Mouse (Mus musculus): ENCODE data around the gene Synpo2. TPM values are rescaled to one million over a fixed set of nuclear protein-coding genes. Genes with fewer than 3 reads are reported as not detected.

The Synpo2 gene
- polyA plus RNA-seq, 1 experiment from 2014 or later, result 1.1 TPM

DNA sequence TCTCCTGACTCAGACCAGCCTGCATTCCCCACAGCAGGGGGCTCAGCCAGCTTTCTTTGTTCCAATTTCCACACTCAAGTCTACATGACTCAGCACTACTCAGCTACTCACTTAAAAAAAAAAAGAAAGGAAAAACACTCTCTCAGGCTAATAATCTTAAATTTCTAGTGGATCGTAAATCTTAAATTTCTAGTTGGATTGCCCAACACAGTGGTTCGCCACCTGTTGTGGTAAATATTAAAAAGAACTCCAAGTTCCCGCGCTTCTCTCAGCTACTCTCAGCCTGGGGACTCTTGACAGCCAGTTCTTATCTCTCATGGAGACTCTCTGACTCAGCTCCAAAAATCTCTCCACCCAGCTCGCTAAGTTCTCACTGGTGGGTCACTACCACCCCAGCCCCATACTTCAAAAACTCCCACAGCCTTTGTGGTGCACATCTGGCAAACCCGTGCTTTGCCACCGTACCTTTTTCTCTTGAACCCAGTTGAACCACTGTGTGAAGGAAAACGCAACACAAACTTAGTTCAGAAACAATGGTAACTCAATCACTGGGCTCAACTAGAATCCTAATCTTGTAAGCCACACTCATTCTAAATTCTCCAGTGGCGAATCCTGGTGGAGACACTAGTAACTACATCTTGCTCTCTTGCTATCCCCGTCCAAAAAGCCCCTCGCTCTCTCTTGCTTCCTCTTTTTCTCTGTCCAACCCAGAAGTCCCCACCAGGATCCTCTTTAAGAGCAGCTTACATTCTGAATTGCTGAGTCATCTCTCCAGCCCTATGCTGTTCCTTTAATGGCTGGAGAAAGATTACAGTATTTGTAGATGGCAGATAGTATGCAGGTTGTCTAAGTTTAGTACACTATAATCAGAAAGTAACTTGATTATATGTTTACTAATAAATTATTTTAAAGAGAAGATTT, 20.5 kb upstream of the Synpo2 start:
- 79% methylated on average over 11 of the region's 11 CpGs for WGBS
- no peak for ATAC-seq (ENCODE audit: low FRiP score, low TSS enrichment)
- no peak for DNase-seq
- Histone ChIP-seq H3K9me3 (ENCODE audit: control insufficient read depth, low read length) (peaks cover 3% of the 10 kb centered on the region; the same call in 1 of the 2 replicates), H3K27me3 (ENCODE audit: control insufficient read depth, insufficient read depth, low read length) (no peaks in the 10 kb centered on the region), H3K9ac (replicated peaks; ENCODE audit: low read length) (no peak overlapping the region), H3K4me1 (ENCODE audit: control insufficient read depth, insufficient read depth, low read length) (no peaks in the 10 kb centered on the region), H3K36me3 (ENCODE audit: control insufficient read depth, insufficient read depth, low read length) (no peaks in the 10 kb centered on the region), H3K4me3 (replicated peaks; ENCODE audit: low read depth, low read length) (no peak overlapping the region), H3K27ac (replicated peaks; ENCODE audit: low read depth, low read length) (no peak overlapping the region), H3K4me2 (ENCODE audit: low read length) (no peak overlapping the region)

DNA sequence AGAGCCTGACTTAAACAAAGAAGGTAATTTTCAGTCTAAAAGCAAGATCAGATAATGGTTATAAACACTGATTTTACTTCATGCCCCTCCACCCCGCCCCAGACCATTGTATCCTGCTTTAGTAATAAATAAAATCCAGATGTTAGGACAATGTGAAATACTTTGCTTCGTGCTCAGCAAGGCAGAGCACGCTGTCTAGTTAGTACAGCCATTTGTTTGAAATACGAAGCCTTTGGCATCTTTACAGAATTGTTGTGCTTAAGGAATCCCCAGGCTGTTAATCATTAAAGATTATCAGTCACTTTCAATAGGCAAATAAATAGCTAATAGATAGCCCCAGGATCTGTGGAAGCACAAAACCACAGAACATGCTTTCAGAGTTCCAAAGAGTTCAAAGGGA, 9.7 kb upstream of the Synpo2 start:
- no peak overlapping the region for H3K4me2 ChIP-seq (ENCODE audit: low read length)
- DNase-seq (no peak), ATAC-seq (ENCODE audit: low FRiP score, low TSS enrichment) (no peak)
- H3K4me1 ChIP-seq (ENCODE audit: control insufficient read depth, insufficient read depth, low read length), result no peaks in the 10 kb centered on the region
- no peak overlapping the region for H3K9ac ChIP-seq (replicated peaks; ENCODE audit: low read length)
- WGBS, result 82% methylated on average over 4 of the region's 4 CpGs
- no peaks in the 10 kb centered on the region for H3K36me3 ChIP-seq (ENCODE audit: control insufficient read depth, insufficient read depth, low read length)
- no peak overlapping the region for H3K4me3 ChIP-seq (replicated peaks; ENCODE audit: low read depth, low read length)
- H3K9me3 ChIP-seq (ENCODE audit: control insufficient read depth, low read length), result no peaks in the 10 kb centered on the region
- no peaks in the 10 kb centered on the region for H3K27me3 ChIP-seq (ENCODE audit: control insufficient read depth, insufficient read depth, low read length)
- no peak overlapping the region for H3K27ac ChIP-seq (replicated peaks; ENCODE audit: low read depth, low read length)

DNA sequence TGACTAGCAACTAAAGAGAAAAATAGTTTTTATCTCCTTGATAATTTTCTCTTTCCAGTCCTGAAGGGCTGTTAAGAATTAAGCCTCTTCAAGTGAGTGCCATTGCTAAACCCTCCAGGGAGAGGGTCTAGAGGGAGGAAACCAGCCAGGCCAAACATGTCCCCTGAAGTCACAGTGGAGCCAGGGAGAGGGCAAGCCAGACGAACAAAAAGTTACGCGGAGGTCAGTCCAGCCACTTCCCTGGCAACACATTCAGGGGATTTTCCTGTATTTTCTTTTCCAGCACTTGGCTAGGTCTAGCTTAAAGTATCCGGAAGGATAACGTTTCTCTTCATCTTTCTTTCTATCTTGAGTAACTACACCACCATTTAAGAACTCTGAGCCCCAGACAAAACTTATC, 8.4 kb upstream of the Synpo2 start:
- H3K27me3 ChIP-seq (ENCODE audit: control insufficient read depth, insufficient read depth, low read length), result no peaks in the 10 kb centered on the region
- DNase-seq, result no peak
- no peak for ATAC-seq (ENCODE audit: low FRiP score, low TSS enrichment)
- H3K4me2 ChIP-seq (ENCODE audit: low read length), result no peak overlapping the region
- no peaks in the 10 kb centered on the region for H3K4me1 ChIP-seq (ENCODE audit: control insufficient read depth, insufficient read depth, low read length)
- no peak overlapping the region for H3K9ac ChIP-seq (replicated peaks; ENCODE audit: low read length)
- no peak overlapping the region for H3K4me3 ChIP-seq (replicated peaks; ENCODE audit: low read depth, low read length)
- no peaks in the 10 kb centered on the region for H3K36me3 ChIP-seq (ENCODE audit: control insufficient read depth, insufficient read depth, low read length)
- 65% methylated on average over 5 of the region's 5 CpGs for WGBS
- no peak overlapping the region for H3K27ac ChIP-seq (replicated peaks; ENCODE audit: low read depth, low read length)
- no peaks in the 10 kb centered on the region for H3K9me3 ChIP-seq (ENCODE audit: control insufficient read depth, low read length)

DNA sequence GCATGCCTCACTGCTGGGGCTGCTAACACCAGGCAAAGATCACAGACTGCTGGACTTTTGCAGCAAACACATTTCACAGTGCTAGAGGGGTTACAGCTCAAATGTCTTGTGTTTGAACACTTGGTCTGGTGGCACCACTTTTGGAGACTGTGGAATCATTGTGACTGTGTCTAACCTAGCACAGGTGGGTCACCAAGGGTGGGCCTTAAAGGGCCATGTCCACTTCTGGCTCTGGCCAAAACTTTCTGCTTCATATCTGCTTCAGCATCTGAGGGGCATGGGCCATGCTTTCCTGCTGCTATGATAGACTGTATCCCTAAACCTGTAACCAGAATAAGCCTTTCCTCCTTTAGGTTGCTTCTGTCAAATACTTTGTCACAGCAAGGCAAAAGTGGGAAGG, 1.5 kb upstream of the Synpo2 start:
- H3K9ac ChIP-seq (replicated peaks; ENCODE audit: low read length), result no peak overlapping the region
- ATAC-seq (ENCODE audit: low FRiP score, low TSS enrichment) (no peak), DNase-seq (no peak)
- no peak overlapping the region for H3K4me3 ChIP-seq (replicated peaks; ENCODE audit: low read depth, low read length)
- no peaks in the 10 kb centered on the region for H3K9me3 ChIP-seq (ENCODE audit: control insufficient read depth, low read length)
- no peak overlapping the region for H3K4me2 ChIP-seq (ENCODE audit: low read length)
- no peaks in the 10 kb centered on the region for H3K36me3 ChIP-seq (ENCODE audit: control insufficient read depth, insufficient read depth, low read length)
- H3K4me1 ChIP-seq (ENCODE audit: control insufficient read depth, insufficient read depth, low read length), result peaks cover 11% of the 10 kb centered on the region; the same call in 1 of the 2 replicates
- no peak overlapping the region for H3K27ac ChIP-seq (replicated peaks; ENCODE audit: low read depth, low read length)
- H3K27me3 ChIP-seq (ENCODE audit: control insufficient read depth, insufficient read depth, low read length), result peaks cover 9% of the 10 kb centered on the region; the same call in 1 of the 2 replicates

DNA sequence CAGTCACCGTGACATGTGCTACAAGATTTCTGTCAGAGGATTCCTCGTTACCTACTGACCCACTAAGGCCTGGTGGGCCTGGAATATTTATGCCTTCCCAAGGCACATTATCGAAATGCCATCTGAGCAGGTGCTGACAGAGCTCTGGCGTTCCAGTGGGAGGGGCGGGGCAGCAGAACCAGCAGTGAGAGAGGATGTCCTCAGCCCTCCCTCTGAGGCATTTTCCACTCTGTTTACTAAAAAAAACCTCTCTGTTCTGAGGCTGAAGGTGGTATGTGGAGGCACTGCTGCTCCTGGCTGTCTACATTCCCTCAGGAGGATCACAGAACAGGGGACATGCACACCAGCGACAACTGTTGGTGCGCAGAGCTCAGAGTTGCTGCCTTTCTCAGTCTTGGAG, 1.1 kb upstream of the Synpo2 start:
- Histone ChIP-seq H3K4me1 (ENCODE audit: control insufficient read depth, insufficient read depth, low read length) (peaks cover 11% of the 10 kb centered on the region; the same call in 1 of the 2 replicates), H3K36me3 (ENCODE audit: control insufficient read depth, insufficient read depth, low read length) (no peaks in the 10 kb centered on the region), H3K9me3 (ENCODE audit: control insufficient read depth, low read length) (no peaks in the 10 kb centered on the region), H3K9ac (replicated peaks; ENCODE audit: low read length) (no peak overlapping the region), H3K4me2 (ENCODE audit: low read length) (no peak overlapping the region), H3K27me3 (ENCODE audit: control insufficient read depth, insufficient read depth, low read length) (peaks cover 9% of the 10 kb centered on the region; the same call in 1 of the 2 replicates), H3K4me3 (replicated peaks; ENCODE audit: low read depth, low read length) (no peak overlapping the region), H3K27ac (replicated peaks; ENCODE audit: low read depth, low read length) (no peak overlapping the region)
- ATAC-seq (ENCODE audit: low FRiP score, low TSS enrichment) (no peak), DNase-seq (no peak)
- 25% methylated on average over 7 of the region's 7 CpGs for WGBS

DNA sequence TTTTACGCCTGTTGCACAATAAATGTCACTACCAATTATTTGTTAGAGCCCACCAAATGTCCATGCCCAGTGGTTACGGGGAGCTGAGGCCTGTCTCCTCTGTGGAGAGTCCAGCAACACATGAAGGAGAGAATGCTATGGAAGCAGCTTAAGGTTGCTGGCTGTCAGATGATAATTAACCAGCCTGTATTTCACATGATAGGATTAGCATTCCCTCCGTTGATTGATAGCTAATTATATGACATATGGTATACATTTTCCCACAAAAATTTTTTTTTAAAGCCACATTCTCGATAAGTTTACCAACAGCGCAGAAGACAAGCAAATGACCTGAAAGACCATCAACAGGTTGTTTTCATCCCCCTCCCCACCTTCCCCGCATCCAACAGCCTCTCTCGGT, 454 bp downstream of the Synpo2 start:
- WGBS, result 14% methylated on average over 7 of the region's 7 CpGs
- no peak for DNase-seq
- Histone ChIP-seq H3K36me3 (ENCODE audit: control insufficient read depth, insufficient read depth, low read length) (no peaks in the 10 kb centered on the region), H3K4me1 (ENCODE audit: control insufficient read depth, insufficient read depth, low read length) (peaks cover 11% of the 10 kb centered on the region; the same call in 1 of the 2 replicates), H3K4me3 (replicated peaks; ENCODE audit: low read depth, low read length) (peak overlapping the region; percentile 45), H3K9me3 (ENCODE audit: control insufficient read depth, low read length) (no peaks in the 10 kb centered on the region), H3K4me2 (ENCODE audit: low read length) (peak overlapping the region; percentile 89), H3K27ac (replicated peaks; ENCODE audit: low read depth, low read length) (no peak overlapping the region), H3K27me3 (ENCODE audit: control insufficient read depth, insufficient read depth, low read length) (peaks cover 9% of the 10 kb centered on the region; the same call in 1 of the 2 replicates), H3K9ac (replicated peaks; ENCODE audit: low read length) (peak overlapping the region; percentile 45; the same call in 1 of the 2 replicates)
- ATAC-seq (ENCODE audit: low FRiP score, low TSS enrichment), result no peak

DNA sequence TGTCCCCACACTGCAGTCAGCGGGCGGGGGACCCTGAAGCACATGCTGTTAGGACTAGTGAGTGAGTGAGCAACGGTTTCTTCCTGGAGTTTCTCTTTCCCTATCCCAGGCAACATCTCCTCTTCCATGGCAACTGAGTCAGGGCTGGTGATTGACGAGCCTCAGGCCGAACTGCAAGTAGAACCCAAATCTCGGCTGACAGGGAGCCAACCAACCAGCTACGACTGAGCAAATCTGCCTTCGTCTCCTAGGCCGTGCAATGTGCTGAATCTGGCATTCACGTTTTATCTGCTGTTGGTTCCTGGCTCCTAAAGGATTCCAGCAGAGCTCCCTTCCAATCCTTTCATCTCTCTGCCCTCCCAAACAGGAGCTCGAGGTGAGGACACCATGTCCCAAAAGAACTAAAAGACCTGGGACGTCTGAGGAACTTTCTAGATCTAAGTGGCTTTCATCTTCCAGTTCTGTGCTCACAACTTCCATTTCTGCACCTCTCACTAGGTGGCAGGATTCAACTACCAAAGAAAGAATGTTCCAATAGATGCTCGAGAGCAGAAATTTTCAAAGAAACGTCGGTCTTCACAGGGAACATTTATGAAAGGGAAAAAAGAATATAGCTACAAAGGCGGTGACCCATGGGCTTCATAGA, 1.6 kb downstream of the Synpo2 start:
- H3K36me3 ChIP-seq (ENCODE audit: control insufficient read depth, insufficient read depth, low read length), result no peaks in the 10 kb centered on the region
- H3K27ac ChIP-seq (replicated peaks; ENCODE audit: low read depth, low read length), result no peak overlapping the region
- peaks cover 9% of the 10 kb centered on the region; the same call in 1 of the 2 replicates for H3K27me3 ChIP-seq (ENCODE audit: control insufficient read depth, insufficient read depth, low read length)
- 45% methylated on average over 16 of the region's 16 CpGs for WGBS
- H3K9me3 ChIP-seq (ENCODE audit: control insufficient read depth, low read length), result no peaks in the 10 kb centered on the region
- H3K9ac ChIP-seq (replicated peaks; ENCODE audit: low read length), result no peak overlapping the region
- H3K4me1 ChIP-seq (ENCODE audit: control insufficient read depth, insufficient read depth, low read length), result peaks cover 11% of the 10 kb centered on the region; the same call in 1 of the 2 replicates
- DNase-seq (peak; percentile 65), ATAC-seq (ENCODE audit: low FRiP score, low TSS enrichment) (no peak)
- H3K4me2 ChIP-seq (ENCODE audit: low read length), result no peak overlapping the region
- no peak overlapping the region for H3K4me3 ChIP-seq (replicated peaks; ENCODE audit: low read depth, low read length)

DNA sequence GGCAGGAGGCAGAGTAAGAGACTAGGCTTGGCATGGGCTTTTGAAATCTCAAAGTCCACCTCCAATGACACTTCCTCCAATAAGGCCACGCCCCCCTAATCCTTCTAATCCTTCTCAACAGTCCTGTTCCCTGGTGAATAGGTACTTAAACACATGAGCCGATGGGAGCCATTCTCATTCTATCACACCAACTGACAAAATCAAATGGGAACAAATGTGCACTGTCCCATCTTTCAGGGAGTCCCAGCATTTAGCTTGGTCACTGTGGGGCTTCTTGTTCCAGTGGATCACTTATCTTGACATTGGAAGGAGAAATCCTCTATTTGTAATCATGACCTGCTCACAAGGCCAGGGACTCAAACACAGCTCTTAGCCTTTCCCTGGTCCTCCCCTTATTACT, 4.3 kb downstream of the Synpo2 start:
- peaks cover 6% of the 10 kb centered on the region; the same call in 1 of the 2 replicates for H3K27me3 ChIP-seq (ENCODE audit: control insufficient read depth, insufficient read depth, low read length)
- peaks cover 11% of the 10 kb centered on the region; the same call in 1 of the 2 replicates for H3K4me1 ChIP-seq (ENCODE audit: control insufficient read depth, insufficient read depth, low read length)
- H3K9ac ChIP-seq (replicated peaks; ENCODE audit: low read length), result no peak overlapping the region
- H3K4me3 ChIP-seq (replicated peaks; ENCODE audit: low read depth, low read length), result no peak overlapping the region
- no peaks in the 10 kb centered on the region for H3K9me3 ChIP-seq (ENCODE audit: control insufficient read depth, low read length)
- no peak overlapping the region for H3K27ac ChIP-seq (replicated peaks; ENCODE audit: low read depth, low read length)
- DNase-seq, result no peak
- H3K36me3 ChIP-seq (ENCODE audit: control insufficient read depth, insufficient read depth, low read length), result no peaks in the 10 kb centered on the region
- ATAC-seq (ENCODE audit: low FRiP score, low TSS enrichment), result no peak
- H3K4me2 ChIP-seq (ENCODE audit: low read length), result no peak overlapping the region
- WGBS, result 84% methylated on average over 2 of the region's 2 CpGs
